Mouse (Mus musculus) midbrain, embryonic 13.5 days (tissue): Measurements from ENCODE around the gene Hnrnph1. TPM values are rescaled to one million over a fixed set of nuclear protein-coding genes. Genes with fewer than 3 reads are reported as not detected.

Source experiments
- ATAC-seq: fragments of 200-750 bp; cut with Nextera tagmentation; 2 replicates; pipeline ENCODE4 v1.8.0; 2017; ENCODE audit warnings: mild to moderate bottlenecking, moderate TSS enrichment, moderate library complexity
- H3K27ac ChIP-seq: fragments of 300-500 bp; sonication (generic); 2 replicates; pipeline ENCODE4 v1.5.1; 2015; ENCODE audit warnings: inconsistent platforms, mild to moderate bottlenecking, moderate library complexity
- H3K27me3 ChIP-seq: fragments of 300-500 bp; sonication (generic); 2 replicates; pipeline ENCODE4 v1.6.1; 2015; ENCODE audit warnings: mild to moderate bottlenecking, inconsistent platforms
- H3K36me3 ChIP-seq: fragments of 300-500 bp; sonication (generic); 2 replicates; pipeline ENCODE4 v1.6.1; 2015; ENCODE audit warnings: mild to moderate bottlenecking, inconsistent platforms
- H3K4me1 ChIP-seq: fragments of 300-500 bp; sonication (generic); replicated peaks from 2 replicates; pipeline ENCODE4 v1.6.1; 2015; ENCODE audit warnings: inconsistent platforms
- H3K4me2 ChIP-seq: fragments of 300-500 bp; sonication (generic); replicated peaks from 2 replicates; pipeline ENCODE4 v1.6.1; 2015; ENCODE audit warnings: moderate library complexity, mild to moderate bottlenecking, inconsistent platforms
- H3K4me3 ChIP-seq: fragments of 300-500 bp; sonication (generic); replicated peaks from 2 replicates; pipeline ENCODE4 v1.5.1; 2015; ENCODE audit warnings: mild to moderate bottlenecking, inconsistent platforms
- H3K9ac ChIP-seq: fragments of 300-500 bp; sonication (generic); replicated peaks from 2 replicates; pipeline ENCODE4 v1.6.1; 2015; ENCODE audit warnings: mild to moderate bottlenecking, inconsistent platforms
- H3K9me3 ChIP-seq: fragments of 300-500 bp; sonication (generic); 2 replicates; pipeline ENCODE4 v1.6.1; 2016; ENCODE audit warnings: mild to moderate bottlenecking, inconsistent platforms
- WGBS: fragments of 180-500 bp; shearing (Covaris S2); methylation state at CpG from one replicate; pipeline ENCODE4 v1.1.7; 2015; 5-methylcytosine and 5-hydroxymethylcytosine counted together
- polyA plus RNA-seq: library from polyadenylated mRNA; unstranded; fragments of >200 nt; fragmentation: Nextera tagmentation; extraction: Ambion mirVana; gene quantifications from 2 replicates; pipeline ENCODE4 v1.2.1, GENCODE M21; 2015

Hnrnph1 gene
- polyA plus RNA-seq, 1 experiment from 2014 or later: 686 TPM

DNA sequence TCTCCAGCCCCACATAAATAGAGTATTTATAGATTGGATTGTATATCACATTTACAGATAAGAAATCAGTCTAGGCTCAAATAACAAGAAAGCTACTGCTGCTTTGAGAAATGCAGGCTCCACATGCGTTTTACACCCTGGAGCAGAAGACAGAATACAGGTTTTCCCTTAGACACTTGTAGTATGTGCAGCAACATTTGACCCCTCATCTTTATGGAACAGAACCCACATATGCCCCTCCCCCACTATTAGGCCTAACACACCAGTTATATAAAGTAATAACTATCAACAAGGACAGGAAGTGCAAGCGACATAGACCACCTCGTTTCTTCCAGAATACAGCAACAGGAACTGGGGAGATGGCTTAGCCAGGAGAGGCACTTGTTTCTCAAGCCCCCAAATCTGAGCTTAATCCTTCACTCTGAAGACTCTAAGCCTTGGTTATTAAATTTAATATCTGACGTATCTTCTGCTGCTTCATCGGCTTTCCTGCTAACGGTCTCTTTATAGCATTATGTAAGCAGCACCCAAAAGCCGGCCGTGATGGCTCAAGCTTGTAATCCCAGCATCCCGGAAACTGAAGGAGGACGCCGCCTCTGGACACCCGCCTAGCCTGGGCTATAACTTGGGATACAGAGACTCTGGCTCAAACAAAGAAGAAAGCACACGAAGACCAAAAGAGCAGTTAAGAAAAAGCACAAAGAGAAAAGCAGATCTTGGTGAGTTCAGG is 2.3 kb upstream of the Hnrnph1 start:
- H3K36me3 ChIP-seq: peaks cover 2% of the 10 kb centered on the region

DNA sequence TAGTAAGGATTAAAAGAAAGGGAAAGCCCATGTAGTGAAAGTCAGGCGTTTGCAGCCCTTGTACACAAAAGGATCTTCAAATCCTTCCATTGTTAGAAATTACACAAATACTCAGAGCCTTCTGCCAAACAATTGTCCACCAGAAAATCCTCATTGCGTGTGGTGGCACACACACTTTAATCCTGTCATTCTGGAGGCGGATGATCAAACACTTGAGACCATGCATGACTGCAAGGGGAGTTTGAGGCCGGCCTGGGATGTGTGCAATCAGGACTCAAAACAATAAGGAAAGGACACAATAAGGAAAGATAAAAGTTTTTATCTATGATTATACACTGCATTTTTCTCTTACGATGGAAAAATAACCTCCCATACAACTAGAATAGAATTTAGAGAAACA is 1.4 kb upstream of the Hnrnph1 start:
- Histone ChIP-seq H3K9me3 (no peaks in the 10 kb centered on the region), H3K4me2 (no peak overlapping the region), H3K27me3 (peaks cover 3% of the 10 kb centered on the region; the same call in 1 of the 2 replicates), H3K4me3 (no peak overlapping the region), H3K9ac (no peak overlapping the region), H3K4me1 (peaks cover 29% of the 10 kb centered on the region), H3K36me3 (peaks cover 7% of the 10 kb centered on the region), H3K27ac (no peak overlapping the region)
- ATAC-seq: no peak
- 21% methylated on average over 5 of the region's 5 CpGs for WGBS

More for the DNA sequence above, 2.3 kb upstream of the Hnrnph1 start:
- WGBS: 72% methylated on average over 13 of the region's 13 CpGs
- Histone ChIP-seq H3K27ac (no peak overlapping the region), H3K4me3 (no peak overlapping the region), H3K27me3 (peaks cover 3% of the 10 kb centered on the region; the same call in 1 of the 2 replicates), H3K9ac (no peak overlapping the region), H3K4me2 (no peak overlapping the region), H3K4me1 (peaks cover 20% of the 10 kb centered on the region), H3K9me3 (no peaks in the 10 kb centered on the region)
- ATAC-seq: no peak

DNA sequence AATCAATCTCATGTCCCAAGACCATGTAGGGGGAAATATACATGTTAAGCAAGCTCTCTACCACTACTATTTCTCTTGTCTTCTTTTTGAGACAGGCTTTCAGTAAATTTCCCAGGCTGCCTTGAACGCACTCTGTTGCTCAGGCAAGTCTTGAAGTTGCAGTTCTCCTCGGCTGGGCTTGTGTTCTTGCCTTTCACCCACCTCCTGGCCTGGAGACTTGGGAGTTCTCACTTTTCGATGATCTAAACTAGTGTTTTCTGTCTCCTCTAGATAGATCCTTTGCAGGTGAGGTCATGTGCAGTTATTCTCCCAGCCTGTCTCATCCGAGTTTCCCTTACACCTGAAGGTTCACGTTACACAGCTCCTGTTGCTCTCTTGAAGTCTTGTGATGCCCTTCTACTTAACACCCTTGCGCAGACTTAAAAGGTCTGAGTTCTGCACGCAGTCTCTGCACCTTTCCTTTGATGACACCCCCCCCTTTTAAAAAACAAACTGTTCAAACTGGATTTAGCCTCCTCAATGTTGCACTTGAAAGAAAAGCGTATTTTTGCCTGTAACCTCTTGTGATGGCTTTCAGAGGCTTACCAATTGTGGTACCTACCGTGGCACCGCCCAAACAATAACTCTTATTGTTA is 517 bp upstream of the Hnrnph1 start:
- Histone ChIP-seq H3K9me3 (no peaks in the 10 kb centered on the region), H3K27me3 (peaks cover 3% of the 10 kb centered on the region; the same call in 1 of the 2 replicates), H3K4me1 (peaks cover 29% of the 10 kb centered on the region), H3K4me2 (peak overlapping the region; percentile 76), H3K27ac (peak overlapping the region; percentile 99), H3K4me3 (peak overlapping the region; percentile 99), H3K36me3 (peaks cover 8% of the 10 kb centered on the region), H3K9ac (peak overlapping the region; percentile 83)
- WGBS: 19% methylated on average over 10 of the region's 10 CpGs
- ATAC-seq: no peak

DNA sequence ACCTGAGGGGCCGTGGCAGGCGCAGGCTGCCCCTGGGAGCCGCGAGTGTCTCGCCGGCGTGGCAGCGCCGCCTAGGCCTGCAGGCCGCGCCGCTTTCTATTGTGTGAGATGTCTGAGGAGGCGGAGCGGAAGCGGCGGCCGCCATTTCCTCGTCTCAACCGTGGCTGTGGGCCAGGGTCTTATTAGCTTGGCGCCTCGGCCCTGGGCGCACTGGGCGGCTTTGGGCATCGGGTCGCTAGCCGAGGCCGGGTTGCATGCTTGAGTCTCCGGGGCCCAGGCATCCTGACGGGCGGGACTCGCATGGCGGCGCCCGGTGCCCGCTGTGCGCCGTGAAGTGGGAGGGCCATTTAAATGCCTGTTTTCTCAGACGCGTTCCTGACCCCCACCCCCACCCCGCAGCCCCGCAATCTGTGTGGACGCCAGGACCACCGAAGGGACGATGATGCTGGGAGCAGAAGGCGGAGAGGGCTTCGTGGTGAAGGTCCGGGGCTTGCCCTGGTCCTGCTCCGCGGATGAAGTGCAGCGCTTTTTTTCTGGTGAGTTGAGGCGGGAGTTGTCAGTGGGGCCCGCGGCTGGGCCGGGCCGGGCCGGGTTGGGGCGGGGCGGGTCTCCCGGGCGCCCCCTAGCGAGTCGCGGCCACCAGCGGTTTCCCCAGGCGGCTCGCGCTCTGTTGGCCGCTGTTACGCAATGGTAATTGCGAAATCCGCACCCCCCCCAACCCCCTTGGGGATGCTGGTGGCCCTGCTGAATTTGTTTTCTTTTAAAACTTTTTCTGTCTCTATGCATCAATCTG is 1.3 kb downstream of the Hnrnph1 start:
- ATAC-seq: peak; percentile 85

DNA sequence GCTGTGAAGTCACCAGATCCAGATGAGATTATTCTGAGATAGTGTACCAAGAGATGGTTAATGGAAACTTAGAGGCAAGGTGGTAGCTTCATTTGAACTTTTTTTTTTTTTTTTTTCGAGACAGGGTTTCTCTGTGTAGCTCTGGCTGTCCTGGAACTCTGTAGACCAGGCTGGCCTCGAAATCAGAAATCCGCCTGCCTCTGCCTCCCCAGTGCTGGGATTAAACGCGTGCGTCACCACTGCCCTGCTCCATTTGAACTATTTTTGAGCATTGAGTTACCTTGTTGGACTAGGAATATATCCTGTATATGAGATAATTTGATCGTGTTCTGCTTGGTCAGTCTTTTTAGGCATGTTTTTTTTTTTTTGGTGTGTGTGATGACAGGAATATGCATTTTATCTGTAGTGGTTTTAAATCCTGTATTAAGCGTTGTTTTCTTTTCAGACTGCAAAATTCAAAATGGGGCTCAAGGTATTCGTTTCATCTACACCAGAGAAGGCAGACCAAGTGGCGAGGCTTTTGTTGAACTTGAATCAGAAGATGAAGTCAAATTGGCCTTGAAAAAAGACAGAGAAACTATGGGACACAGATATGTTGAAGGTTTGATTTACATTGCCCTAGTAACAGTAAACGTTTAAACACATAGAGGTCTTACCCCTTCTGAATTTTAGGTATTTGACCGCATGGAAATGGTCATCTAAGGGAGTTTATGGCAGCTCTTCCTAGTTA is 2.4 kb downstream of the Hnrnph1 start:
- 68% methylated on average over 12 of the region's 12 CpGs for WGBS
- peaks cover 26% of the 10 kb centered on the region for H3K36me3 ChIP-seq
- H3K4me3 ChIP-seq: peak overlapping the region; percentile 99
- H3K27me3 ChIP-seq: no peaks in the 10 kb centered on the region
- peaks cover 34% of the 10 kb centered on the region for H3K4me1 ChIP-seq
- peak overlapping the region; percentile 76 for H3K4me2 ChIP-seq
- H3K27ac ChIP-seq: no peak overlapping the region
- H3K9ac ChIP-seq: peak overlapping the region; percentile 99
- no peaks in the 10 kb centered on the region for H3K9me3 ChIP-seq
- no peak for ATAC-seq

More for the DNA sequence above, 1.3 kb downstream of the Hnrnph1 start:
- H3K4me2 ChIP-seq: peak overlapping the region; percentile 76
- H3K9ac ChIP-seq: peak overlapping the region; percentile 99
- peaks cover 34% of the 10 kb centered on the region for H3K4me1 ChIP-seq
- H3K36me3 ChIP-seq: peaks cover 20% of the 10 kb centered on the region
- H3K9me3 ChIP-seq: no peaks in the 10 kb centered on the region
- H3K27ac ChIP-seq: peak overlapping the region; percentile 99
- under 1% methylated on average over 67 of the region's 71 CpGs for WGBS
- H3K27me3 ChIP-seq: peaks cover 3% of the 10 kb centered on the region; the same call in 1 of the 2 replicates
- H3K4me3 ChIP-seq: peak overlapping the region; percentile 99

DNA sequence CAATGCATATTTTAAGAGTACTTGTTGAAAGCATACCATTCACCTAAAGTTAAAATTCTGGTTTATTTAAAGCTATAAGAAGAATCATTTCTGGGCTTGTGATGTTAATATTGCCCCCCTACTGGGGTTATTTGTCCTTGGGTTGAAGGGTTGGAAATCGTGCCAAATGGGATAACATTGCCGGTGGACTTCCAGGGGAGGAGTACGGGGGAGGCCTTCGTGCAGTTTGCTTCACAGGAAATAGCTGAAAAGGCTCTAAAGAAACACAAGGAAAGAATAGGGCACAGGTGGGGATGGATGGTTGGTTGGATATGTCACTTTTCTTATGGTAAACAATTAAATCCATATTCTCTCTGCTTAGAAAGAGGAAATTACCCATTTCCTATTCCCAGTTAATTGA is 4.5 kb downstream of the Hnrnph1 start:
- no peaks in the 10 kb centered on the region for H3K9me3 ChIP-seq
- no peak overlapping the region for H3K27ac ChIP-seq
- H3K27me3 ChIP-seq: no peaks in the 10 kb centered on the region
- peak overlapping the region; percentile 62 for H3K4me2 ChIP-seq
- WGBS: 27% methylated on average over 4 of the region's 4 CpGs
- peak overlapping the region; percentile 39; the same call in 1 of the 2 replicates for H3K9ac ChIP-seq
- no peak for ATAC-seq
- peaks cover 38% of the 10 kb centered on the region for H3K36me3 ChIP-seq
- H3K4me3 ChIP-seq: peak overlapping the region; percentile 36
- H3K4me1 ChIP-seq: peaks cover 26% of the 10 kb centered on the region

DNA sequence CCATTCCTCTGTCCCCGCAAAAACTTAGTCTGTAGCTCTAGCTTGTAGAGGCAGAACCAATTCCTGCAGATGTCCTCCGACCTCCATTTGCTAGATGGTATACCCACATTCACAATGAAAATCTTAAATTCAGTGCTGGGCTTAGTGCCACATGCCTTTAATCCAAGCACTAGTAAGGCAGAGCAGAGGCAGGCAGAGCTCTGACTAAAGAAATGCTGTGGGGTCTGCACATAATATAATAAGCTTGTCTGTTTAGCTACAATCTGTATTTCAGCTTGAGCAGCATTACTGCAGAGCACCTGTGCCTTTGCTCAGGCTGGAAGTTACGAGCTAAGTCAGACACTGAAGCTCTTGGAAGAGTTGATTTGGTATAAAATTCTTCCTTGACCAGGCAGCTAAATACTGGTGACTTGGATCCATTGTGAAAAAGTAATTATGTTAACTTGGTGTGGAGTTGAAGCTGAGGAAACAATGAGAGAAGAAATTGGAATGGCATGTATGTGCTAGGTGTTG is 10.4 kb downstream of the Hnrnph1 start:
- 78% methylated on average over 3 of the region's 3 CpGs for WGBS
- no peaks in the 10 kb centered on the region for H3K27me3 ChIP-seq
- H3K27ac ChIP-seq: no peak overlapping the region
- ATAC-seq: no peak
- no peak overlapping the region for H3K9ac ChIP-seq
- peaks cover 82% of the 10 kb centered on the region for H3K36me3 ChIP-seq
- no peak overlapping the region for H3K4me2 ChIP-seq
- H3K4me1 ChIP-seq: no peaks in the 10 kb centered on the region; the same call in 1 of the 2 replicates
- no peak overlapping the region for H3K4me3 ChIP-seq
- no peaks in the 10 kb centered on the region for H3K9me3 ChIP-seq

DNA sequence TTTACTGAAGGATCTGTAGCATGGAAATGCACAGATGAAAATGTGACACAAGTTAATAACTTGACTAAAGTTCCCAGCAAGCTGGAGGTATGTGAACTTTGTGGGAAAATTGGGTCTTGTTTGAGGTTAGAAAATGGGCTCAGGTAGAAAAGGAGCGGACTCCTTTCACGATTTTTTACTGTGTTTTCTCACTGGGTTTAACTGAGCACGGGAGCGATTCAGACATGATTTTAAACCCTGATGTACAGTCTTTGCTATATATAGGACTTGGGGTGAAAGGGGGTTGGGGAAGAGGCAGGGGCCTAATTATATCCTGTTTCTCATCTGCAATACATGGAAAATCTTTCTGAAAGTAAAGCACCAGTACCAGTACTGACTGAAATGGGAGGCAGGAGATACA is 10.9 kb downstream of the Hnrnph1 start:
- H3K27ac ChIP-seq: 0 out of 2 replicates have a peak overlapping the region, but pooled peaks have one; percentile 16
- H3K36me3 ChIP-seq: peaks cover 79% of the 10 kb centered on the region
- ATAC-seq: no peak
- no peaks in the 10 kb centered on the region; the same call in 1 of the 2 replicates for H3K4me1 ChIP-seq
- 93% methylated on average over 4 of the region's 4 CpGs for WGBS
- no peak overlapping the region for H3K4me3 ChIP-seq
- H3K27me3 ChIP-seq: no peaks in the 10 kb centered on the region
- H3K4me2 ChIP-seq: no peak overlapping the region
- H3K9ac ChIP-seq: no peak overlapping the region
- H3K9me3 ChIP-seq: no peaks in the 10 kb centered on the region

DNA sequence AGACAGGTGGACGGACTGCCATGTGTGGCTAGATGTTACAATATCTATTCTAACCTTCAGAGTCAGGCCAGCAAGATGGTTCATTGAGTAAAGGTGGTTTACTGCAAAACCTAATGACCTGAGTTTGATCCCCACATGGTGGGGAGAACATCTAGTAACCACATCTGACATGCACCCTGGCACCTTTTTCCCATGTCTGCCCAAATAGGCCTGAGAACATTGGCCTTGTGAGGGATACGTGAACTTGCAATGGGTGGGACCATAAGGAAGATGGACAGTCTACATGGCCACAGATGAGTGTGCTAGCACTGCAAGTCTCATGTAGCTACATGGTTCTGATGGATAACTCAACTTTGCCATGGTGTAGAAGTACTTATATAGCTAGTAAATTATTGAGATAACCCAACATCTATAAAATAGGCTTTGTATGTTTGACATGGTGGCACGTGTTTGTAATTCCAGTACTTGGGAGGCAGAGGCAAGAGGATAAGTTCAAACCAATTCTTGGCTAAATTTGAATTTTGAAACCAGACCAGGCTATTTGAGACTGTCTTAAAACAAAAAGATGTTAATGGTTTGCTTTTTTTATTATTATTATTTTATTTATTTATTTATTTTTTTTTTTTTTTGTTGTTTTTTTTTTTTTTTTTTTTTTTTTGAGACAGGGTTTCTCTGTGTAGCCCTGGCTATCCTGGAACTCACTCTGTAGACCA is 11.6 kb downstream of the Hnrnph1 start:
- Histone ChIP-seq H3K36me3 (peaks cover 78% of the 10 kb centered on the region), H3K4me2 (no peak overlapping the region), H3K9me3 (no peaks in the 10 kb centered on the region), H3K4me3 (no peak overlapping the region), H3K4me1 (no peaks in the 10 kb centered on the region), H3K27ac (peak overlapping the region; percentile 16; the same call in 1 of the 2 replicates), H3K27me3 (no peaks in the 10 kb centered on the region), H3K9ac (no peak overlapping the region)
- 0 out of 2 replicates have a peak, but pooled peaks have one; percentile 22 for ATAC-seq
- 96% methylated on average over 3 of the region's 3 CpGs for WGBS

DNA sequence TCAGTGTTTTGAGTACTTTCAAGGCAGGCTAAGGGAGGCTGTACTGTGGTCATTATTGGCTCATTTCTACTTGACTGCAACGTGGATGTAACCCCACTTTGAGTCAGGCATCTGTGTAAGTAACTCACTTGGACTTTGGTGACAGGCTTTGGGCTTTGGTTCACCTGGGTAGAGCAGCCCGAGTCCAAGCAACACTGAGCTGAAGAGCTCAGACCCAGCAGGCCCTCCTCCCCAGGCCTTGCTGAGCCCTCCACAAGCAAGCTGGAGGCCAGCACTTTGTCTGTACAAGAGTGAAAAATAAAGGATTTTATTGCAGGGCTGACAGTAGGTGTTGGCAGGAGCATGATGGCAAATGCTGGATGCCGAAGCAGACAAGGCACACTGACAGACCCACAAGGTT is 12.2 kb downstream of the Hnrnph1 start:
- WGBS: 69% methylated on average over 3 of the region's 3 CpGs
- H3K36me3 ChIP-seq: peaks cover 82% of the 10 kb centered on the region
- H3K27ac ChIP-seq: no peak overlapping the region
- H3K27me3 ChIP-seq: no peaks in the 10 kb centered on the region
- H3K9ac ChIP-seq: no peak overlapping the region
- no peak for ATAC-seq
- H3K4me2 ChIP-seq: no peak overlapping the region
- H3K4me1 ChIP-seq: no peaks in the 10 kb centered on the region
- H3K4me3 ChIP-seq: no peak overlapping the region
- no peaks in the 10 kb centered on the region for H3K9me3 ChIP-seq

DNA sequence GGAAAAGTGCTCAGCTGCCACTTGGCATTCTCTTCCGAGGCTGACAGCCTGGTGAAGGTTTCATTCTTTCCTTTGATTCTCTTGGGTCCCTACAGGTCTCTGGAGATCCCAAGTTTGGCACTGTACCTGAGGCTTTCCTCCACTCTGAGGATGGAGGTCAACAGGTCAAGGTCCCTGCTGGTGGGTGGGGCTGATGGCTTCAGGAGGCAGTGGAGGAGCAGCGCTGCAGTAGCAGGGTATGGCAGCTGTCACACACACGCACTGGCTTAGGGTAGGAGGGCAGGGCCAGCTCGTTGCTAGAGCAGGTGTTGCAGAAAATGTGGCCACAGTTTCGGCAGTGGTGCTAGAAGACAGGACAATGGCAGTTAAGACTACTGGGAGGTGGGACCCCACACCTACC is 12.8 kb downstream of the Hnrnph1 start:
- Histone ChIP-seq H3K4me3 (no peak overlapping the region), H3K4me2 (no peak overlapping the region), H3K9ac (no peak overlapping the region), H3K27ac (no peak overlapping the region), H3K36me3 (peaks cover 85% of the 10 kb centered on the region), H3K27me3 (no peaks in the 10 kb centered on the region), H3K4me1 (no peaks in the 10 kb centered on the region), H3K9me3 (no peaks in the 10 kb centered on the region)
- WGBS: 73% methylated on average over 5 of the region's 5 CpGs
- no peak for ATAC-seq
